Mouse (Mus musculus) gastrocnemius, postnatal 25 days (tissue): ENCODE data around the gene Efemp2. TPM values are rescaled to one million over a fixed set of nuclear protein-coding genes. Genes with fewer than 3 reads are reported as not detected.
"Not testable (repeated sequence)": the region's sequence is repeated elsewhere in the genome, so short reads cannot be mapped to it uniquely, and the experiment has no call there.

ENCODE experiments used
- DNase-seq: peaks from one replicate; pipeline ENCODE4 v3.0.0; 2022
- total RNA-seq, 2 experiments: library from RNA; stranded (reverse); gene quantifications; 1 replicate in 1 of 2; 2 replicates in 1 of 2; pipeline ENCODE4 v1.2.3; 2021

The Efemp2 gene
- total RNA-seq, 2 experiments from 2014 or later = 7.8 to 12.2 TPM

- no peak for DNase-seq
Measured at GRCm38 (mm10) chr19:5477668-5478300, 4.0 kb downstream of the Efemp2 start.

- no peak for DNase-seq
Measured at GRCm38 (mm10) chr19:5480016-5480415, 6.3 kb downstream of the Efemp2 start.

- no peak for DNase-seq
Measured at GRCm38 (mm10) chr19:5481398-5481797, 7.6 kb downstream of the Efemp2 start.

- DNase-seq = no peak
Measured at GRCm38 (mm10) chr19:5483386-5484359, 9.9 kb downstream of the Efemp2 start.

- no peak for DNase-seq
Measured at GRCm38 (mm10) chr19:5484496-5484895, 10.7 kb downstream of the Efemp2 start.

GRCm38 (mm10) chr19:5485371-5485770 lies 11.6 kb downstream of the Efemp2 start:
- DNase-seq = no peak

GRCm38 (mm10) chr19:5485821-5486220 lies 12.1 kb downstream of the Efemp2 start:
- no peak for DNase-seq

- peak; percentile 24 for DNase-seq
Measured at GRCm38 (mm10) chr19:5486286-5486685, 12.5 kb downstream of the Efemp2 start.

- DNase-seq = no peak
Measured at GRCm38 (mm10) chr19:5486771-5487170, 13.0 kb downstream of the Efemp2 start.

GRCm38 (mm10) chr19:5487768-5488550 lies 14.2 kb downstream of the Efemp2 start, which contains the start of gene Mus81:
Mus81 (minus strand) TSS chr19:5488402.
- DNase-seq = peak; percentile 97

- DNase-seq = peak; percentile 98
Measured at GRCm38 (mm10) chr19:5488878-5489571, 15.3 kb downstream of the Efemp2 start.

GRCm38 (mm10) chr19:5489721-5490120 lies 16.0 kb downstream of the Efemp2 start:
- not testable (repeated sequence) for DNase-seq

GRCm38 (mm10) chr19:5490313-5490897 lies 16.7 kb downstream of the Efemp2 start, which contains the start of gene Cfl1:
Cfl1 (plus strand) TSS chr19:5490455.
- peak; percentile 95 for DNase-seq

- peak; percentile 85 for DNase-seq
Measured at GRCm38 (mm10) chr19:5490898-5491708, 17.3 kb downstream of the Efemp2 start.

- no peak for DNase-seq
Measured at GRCm38 (mm10) chr19:5492641-5493040, 18.9 kb downstream of the Efemp2 start.

GRCm38 (mm10) chr19:5493301-5493721 lies 19.6 kb downstream of the Efemp2 start:
- not testable (repeated sequence) for DNase-seq

GRCm38 (mm10) chr19:5494314-5494713 lies 20.6 kb downstream of the Efemp2 start:
- no peak for DNase-seq

GRCm38 (mm10) chr19:5495353-5496051 lies 21.7 kb downstream of the Efemp2 start:
- DNase-seq = no peak

GRCm38 (mm10) chr19:5496052-5496370 lies 22.3 kb downstream of the Efemp2 start:
- DNase-seq = no peak
